Mouse (Mus musculus): ENCODE results near the gene Acbd3. TPM values are rescaled to one million over a fixed set of nuclear protein-coding genes. Genes with fewer than 3 reads are reported as not detected.

Acbd3 gene
- polyA plus RNA-seq, 1 experiment from 2014 or later = 27.1 TPM

DNA sequence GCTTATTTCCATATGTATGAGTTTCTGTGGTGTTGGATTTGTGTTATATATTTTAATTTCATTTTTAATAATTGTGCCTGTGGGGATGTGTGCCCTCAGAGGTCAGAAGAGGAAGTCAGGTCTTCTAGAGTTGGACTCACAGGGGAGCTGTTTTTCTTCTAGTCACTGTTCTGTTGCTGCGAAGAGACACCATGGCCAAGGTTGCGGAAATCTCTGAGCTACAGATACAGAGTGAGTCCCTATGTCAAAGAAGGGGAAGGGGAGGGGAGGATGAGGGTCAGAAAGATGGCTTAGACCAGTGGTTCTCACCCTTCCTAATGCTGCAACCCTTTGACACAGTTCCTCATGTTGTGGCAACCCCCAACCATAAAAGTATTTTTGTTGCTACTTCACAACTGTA, 30.9 kb downstream of the Acbd3 start:
- 94% methylated on average over 2 of the region's 2 CpGs for WGBS
- no peak overlapping the region for H3K27ac ChIP-seq
- peaks cover 32% of the 10 kb centered on the region for H3K36me3 ChIP-seq (replicated peaks; ENCODE audit: control insufficient read depth, insufficient read depth)
- DNase-seq (ENCODE audit: low spot score) = no peak
- no peak overlapping the region for H3K4me3 ChIP-seq (replicated peaks; ENCODE audit: low read length)
- no peak overlapping the region for H3K9ac ChIP-seq
- no peak for ATAC-seq (ENCODE audit: low FRiP score)
- no peaks in the 10 kb centered on the region for H3K27me3 ChIP-seq (ENCODE audit: control insufficient read depth, insufficient read depth, low read length)
- H3K9me3 ChIP-seq (ENCODE audit: control insufficient read depth, low read length) = no peaks in the 10 kb centered on the region
- no peak overlapping the region for H3K4me2 ChIP-seq (replicated peaks)
- no peaks in the 10 kb centered on the region for H3K4me1 ChIP-seq (replicated peaks; ENCODE audit: control insufficient read depth, insufficient read depth, low read length)

DNA sequence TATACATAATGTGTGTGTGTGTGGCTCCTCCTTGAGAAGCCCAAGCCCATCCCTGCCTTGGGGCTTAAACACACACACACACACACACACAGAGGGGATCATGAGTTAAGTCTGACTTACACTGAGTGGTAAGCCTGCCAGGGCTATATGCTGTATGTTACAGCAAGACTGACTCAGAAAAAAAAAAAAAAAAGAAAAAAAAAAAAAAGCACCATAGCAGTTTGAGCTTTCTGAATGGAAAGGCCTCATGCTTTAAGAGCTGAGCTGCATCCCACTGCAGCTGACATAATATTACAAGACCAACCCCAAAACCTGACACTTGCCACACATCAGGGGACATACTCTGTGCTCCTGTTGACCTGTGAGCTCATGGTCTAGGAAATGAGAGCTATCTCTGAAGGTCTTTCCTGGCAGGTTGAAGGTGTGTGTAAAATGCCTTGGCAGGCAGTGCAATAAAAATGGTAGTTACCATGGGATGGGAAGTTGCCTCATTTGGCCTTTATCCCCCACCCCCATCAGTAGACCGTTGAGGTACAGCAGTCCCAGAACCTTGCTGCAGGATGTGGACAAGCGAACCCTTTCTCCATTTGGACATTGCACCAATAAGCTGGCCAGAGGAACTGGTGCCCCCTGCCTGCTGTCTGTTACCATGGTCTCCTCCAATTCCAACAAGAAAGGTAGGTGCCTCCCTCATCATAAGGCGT, 31.6 kb downstream of the Acbd3 start:
- no peaks in the 10 kb centered on the region for H3K9me3 ChIP-seq (ENCODE audit: control insufficient read depth, low read length)
- H3K4me1 ChIP-seq (replicated peaks; ENCODE audit: control insufficient read depth, insufficient read depth, low read length) = no peaks in the 10 kb centered on the region
- H3K27ac ChIP-seq = no peak overlapping the region
- H3K4me2 ChIP-seq (replicated peaks) = no peak overlapping the region
- WGBS = 90% methylated on average over 3 of the region's 3 CpGs
- DNase-seq (ENCODE audit: low spot score) (no peak), ATAC-seq (ENCODE audit: low FRiP score) (no peak)
- no peaks in the 10 kb centered on the region for H3K27me3 ChIP-seq (ENCODE audit: control insufficient read depth, insufficient read depth, low read length)
- no peak overlapping the region for H3K4me3 ChIP-seq (replicated peaks; ENCODE audit: low read length)
- no peak overlapping the region for H3K9ac ChIP-seq
- H3K36me3 ChIP-seq (replicated peaks; ENCODE audit: control insufficient read depth, insufficient read depth) = peaks cover 25% of the 10 kb centered on the region

DNA sequence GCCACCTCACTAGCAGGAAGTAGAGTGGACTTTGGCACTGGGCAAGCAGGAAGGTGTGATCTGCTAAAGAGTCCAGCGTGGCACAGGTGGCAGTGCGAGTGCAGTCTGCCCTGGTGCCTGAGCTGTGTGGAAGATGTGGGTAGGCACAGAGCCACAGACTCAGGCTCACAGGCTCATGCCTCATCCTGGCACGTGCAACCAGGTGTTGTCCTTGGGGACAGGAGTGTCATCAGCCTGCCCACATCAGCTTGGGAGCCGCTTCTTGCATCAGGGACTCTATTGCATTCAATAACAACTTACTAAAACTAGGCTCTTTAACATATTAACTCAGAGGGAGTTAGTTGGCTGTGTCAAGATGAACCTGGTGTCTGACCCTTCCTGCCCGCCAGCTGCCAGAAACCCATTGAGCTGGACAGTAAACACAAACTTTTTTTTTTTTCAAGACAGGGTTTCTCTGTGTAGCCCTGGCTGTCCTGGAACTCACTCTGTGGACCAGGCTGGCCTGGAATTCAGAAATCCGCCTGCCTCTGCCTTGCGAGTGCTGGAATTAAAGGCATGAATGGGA, 32.2 kb downstream of the Acbd3 start:
- H3K4me3 ChIP-seq (replicated peaks; ENCODE audit: low read length) = no peak overlapping the region
- H3K4me2 ChIP-seq (replicated peaks) = no peak overlapping the region
- no peak overlapping the region for H3K27ac ChIP-seq
- 93% methylated on average over 7 of the region's 7 CpGs for WGBS
- H3K9ac ChIP-seq = no peak overlapping the region
- peaks cover 19% of the 10 kb centered on the region for H3K36me3 ChIP-seq (replicated peaks; ENCODE audit: control insufficient read depth, insufficient read depth)
- H3K9me3 ChIP-seq (ENCODE audit: control insufficient read depth, low read length) = no peaks in the 10 kb centered on the region
- no peak for DNase-seq (ENCODE audit: low spot score)
- H3K4me1 ChIP-seq (replicated peaks; ENCODE audit: control insufficient read depth, insufficient read depth, low read length) = no peaks in the 10 kb centered on the region
- H3K27me3 ChIP-seq (ENCODE audit: control insufficient read depth, insufficient read depth, low read length) = no peaks in the 10 kb centered on the region
- no peak for ATAC-seq (ENCODE audit: low FRiP score)

- Histone ChIP-seq H3K4me3 (replicated peaks; ENCODE audit: low read length) (no peak overlapping the region), H3K9ac (no peak overlapping the region), H3K9me3 (ENCODE audit: control insufficient read depth, low read length) (no peaks in the 10 kb centered on the region), H3K4me2 (replicated peaks) (no peak overlapping the region), H3K4me1 (replicated peaks; ENCODE audit: control insufficient read depth, insufficient read depth, low read length) (peaks cover 7% of the 10 kb centered on the region; the same call in 1 of the 2 replicates), H3K27me3 (ENCODE audit: control insufficient read depth, insufficient read depth, low read length) (no peaks in the 10 kb centered on the region), H3K27ac (no peak overlapping the region), H3K36me3 (replicated peaks; ENCODE audit: control insufficient read depth, insufficient read depth) (no peaks in the 10 kb centered on the region)
- WGBS = 87% methylated on average over 11 of the region's 11 CpGs
- no peak for ATAC-seq (ENCODE audit: low FRiP score)
- DNase-seq (ENCODE audit: low spot score) = no peak
Observed at GRCm38 (mm10) chr1:180762180-180762579, 36.3 kb downstream of the Acbd3 start.

GRCm38 (mm10) chr1:180762679-180763078, 36.8 kb downstream of the Acbd3 start:
- Histone ChIP-seq H3K36me3 (replicated peaks; ENCODE audit: control insufficient read depth, insufficient read depth) (no peaks in the 10 kb centered on the region), H3K9me3 (ENCODE audit: control insufficient read depth, low read length) (no peaks in the 10 kb centered on the region), H3K4me2 (replicated peaks) (peak overlapping the region; percentile 70; the same call in 1 of the 2 replicates), H3K4me1 (replicated peaks; ENCODE audit: control insufficient read depth, insufficient read depth, low read length) (peaks cover 11% of the 10 kb centered on the region; the same call in 1 of the 2 replicates), H3K27me3 (ENCODE audit: control insufficient read depth, insufficient read depth, low read length) (no peaks in the 10 kb centered on the region), H3K4me3 (replicated peaks; ENCODE audit: low read length) (no peak overlapping the region), H3K9ac (no peak overlapping the region), H3K27ac (no peak overlapping the region)
- WGBS = 82% methylated on average over 8 of the region's 8 CpGs
- DNase-seq (ENCODE audit: low spot score) (no peak), ATAC-seq (ENCODE audit: low FRiP score) (no peak)

- WGBS = 8% methylated on average over 14 of the region's 14 CpGs
- Histone ChIP-seq H3K9me3 (ENCODE audit: control insufficient read depth, low read length) (no peaks in the 10 kb centered on the region), H3K27ac (no peak overlapping the region), H3K4me1 (replicated peaks; ENCODE audit: control insufficient read depth, insufficient read depth, low read length) (peaks cover 17% of the 10 kb centered on the region), H3K4me2 (replicated peaks) (peak overlapping the region; percentile 70), H3K9ac (peak overlapping the region; percentile 50), H3K4me3 (replicated peaks; ENCODE audit: low read length) (peak overlapping the region; percentile 33), H3K36me3 (replicated peaks; ENCODE audit: control insufficient read depth, insufficient read depth) (no peaks in the 10 kb centered on the region), H3K27me3 (ENCODE audit: control insufficient read depth, insufficient read depth, low read length) (no peaks in the 10 kb centered on the region)
- ATAC-seq (ENCODE audit: low FRiP score) = peak; percentile 15; the same call in 1 of the 2 replicates
- no peak for DNase-seq (ENCODE audit: low spot score)
Observed at GRCm38 (mm10) chr1:180763307-180763706, 37.5 kb downstream of the Acbd3 start.

- Histone ChIP-seq H3K4me2 (replicated peaks) (peak overlapping the region; percentile 70), H3K9me3 (ENCODE audit: control insufficient read depth, low read length) (no peaks in the 10 kb centered on the region), H3K4me1 (replicated peaks; ENCODE audit: control insufficient read depth, insufficient read depth, low read length) (peaks cover 21% of the 10 kb centered on the region), H3K4me3 (replicated peaks; ENCODE audit: low read length) (peak overlapping the region; percentile 33), H3K36me3 (replicated peaks; ENCODE audit: control insufficient read depth, insufficient read depth) (no peaks in the 10 kb centered on the region), H3K27ac (no peak overlapping the region), H3K27me3 (ENCODE audit: control insufficient read depth, insufficient read depth, low read length) (no peaks in the 10 kb centered on the region), H3K9ac (peak overlapping the region; percentile 50)
- peak; percentile 70 for ATAC-seq (ENCODE audit: low FRiP score)
- DNase-seq (ENCODE audit: low spot score) = peak; percentile 92
- WGBS = 0% methylated on average over 11 of the region's 11 CpGs
Observed at GRCm38 (mm10) chr1:180763828-180764227, 38.0 kb downstream of the Acbd3 start.

GRCm38 (mm10) chr1:180765393-180765792, 39.5 kb downstream of the Acbd3 start:
- WGBS = 86% methylated on average over 5 of the region's 5 CpGs
- Histone ChIP-seq H3K9me3 (ENCODE audit: control insufficient read depth, low read length) (no peaks in the 10 kb centered on the region), H3K36me3 (replicated peaks; ENCODE audit: control insufficient read depth, insufficient read depth) (no peaks in the 10 kb centered on the region), H3K4me2 (replicated peaks) (no peak overlapping the region), H3K27ac (no peak overlapping the region), H3K4me1 (replicated peaks; ENCODE audit: control insufficient read depth, insufficient read depth, low read length) (peaks cover 21% of the 10 kb centered on the region), H3K27me3 (ENCODE audit: control insufficient read depth, insufficient read depth, low read length) (no peaks in the 10 kb centered on the region), H3K4me3 (replicated peaks; ENCODE audit: low read length) (no peak overlapping the region), H3K9ac (no peak overlapping the region)
- DNase-seq (ENCODE audit: low spot score) = no peak
- ATAC-seq (ENCODE audit: low FRiP score) = no peak

DNA sequence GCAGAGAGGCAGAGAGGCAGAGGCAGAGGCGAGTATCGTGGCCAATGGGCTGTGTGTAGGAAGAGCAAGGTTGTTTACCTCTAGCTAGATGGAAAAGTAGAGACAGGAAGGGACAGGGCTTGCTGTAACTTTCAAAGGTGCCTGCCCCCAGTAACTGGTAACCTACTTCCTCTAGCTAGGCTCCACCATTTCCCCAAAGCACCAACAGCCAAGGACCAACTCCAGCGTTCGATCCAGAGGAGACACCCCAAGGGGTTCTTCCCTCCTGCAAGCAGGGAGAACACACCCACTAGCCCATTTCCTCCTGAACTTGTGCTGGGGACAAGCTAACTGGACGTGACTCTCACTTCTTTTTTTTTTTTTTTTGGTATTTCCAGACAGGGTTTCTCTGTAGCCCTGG, 40.7 kb downstream of the Acbd3 start:
- DNase-seq (ENCODE audit: low spot score) = no peak
- Histone ChIP-seq H3K36me3 (replicated peaks; ENCODE audit: control insufficient read depth, insufficient read depth) (no peaks in the 10 kb centered on the region), H3K4me1 (replicated peaks; ENCODE audit: control insufficient read depth, insufficient read depth, low read length) (peaks cover 21% of the 10 kb centered on the region), H3K4me2 (replicated peaks) (no peak overlapping the region), H3K9me3 (ENCODE audit: control insufficient read depth, low read length) (no peaks in the 10 kb centered on the region), H3K4me3 (replicated peaks; ENCODE audit: low read length) (no peak overlapping the region), H3K27ac (no peak overlapping the region), H3K9ac (no peak overlapping the region), H3K27me3 (ENCODE audit: control insufficient read depth, insufficient read depth, low read length) (no peaks in the 10 kb centered on the region)
- WGBS = 66% methylated on average over 5 of the region's 5 CpGs
- ATAC-seq (ENCODE audit: low FRiP score) = no peak
